Mouse (Mus musculus) heart, embryonic 10.5 days (tissue): ENCODE measurements at regions not wholly inside any gene's neighbourhood (a gene's known extent, or its start where the extent isn't known, plus 50 kb on each side); places are given as distances from the start of the nearest gene placed in this dataset.

Experiments
- DNase-seq: peaks from one replicate; pipeline ENCODE4 v3.0.0-alpha.2; 2017; ENCODE audit warnings: low spot score
- H3K27ac ChIP-seq: fragments of 300-500 bp; sonication (generic); 2 replicates; pipeline ENCODE4 v1.5.1; 2016; ENCODE audit warnings: mild to moderate bottlenecking
- H3K27me3 ChIP-seq: fragments of 300-500 bp; sonication (generic); 2 replicates; pipeline ENCODE4 v1.6.1; 2016; ENCODE audit warnings: mild to moderate bottlenecking; ENCODE audit not compliant: poor library complexity, insufficient read depth, severe bottlenecking
- H3K36me3 ChIP-seq: fragments of 300-500 bp; sonication (generic); 2 replicates; pipeline ENCODE4 v1.6.1; 2016; ENCODE audit warnings: mild to moderate bottlenecking, moderate library complexity
- H3K4me1 ChIP-seq: fragments of 300-500 bp; sonication (generic); 2 replicates; pipeline ENCODE4 v1.6.1; 2016; ENCODE audit warnings: mild to moderate bottlenecking
- H3K4me3 ChIP-seq: fragments of 300-500 bp; sonication (generic); 2 replicates; pipeline ENCODE4 v1.5.1; 2016; ENCODE audit warnings: mild to moderate bottlenecking, moderate library complexity
- H3K9me3 ChIP-seq: fragments of 300-500 bp; sonication (generic); 2 replicates; pipeline ENCODE4 v1.6.1; 2016; ENCODE audit warnings: mild to moderate bottlenecking, moderate library complexity
- WGBS: fragments of 180-500 bp; shearing (Covaris S2); methylation state at CpG from one replicate; pipeline ENCODE4 v1.1.7; 2016; 5-methylcytosine and 5-hydroxymethylcytosine counted together

GRCm38 (mm10) chr10:17330904-17331606, 392.0 kb upstream of the Cited2 start:
- 16% methylated on average over 6 of the region's 6 CpGs for WGBS
- no peaks in the 10 kb centered on the region for H3K36me3 ChIP-seq
- peak overlapping the region; percentile 86 for H3K27ac ChIP-seq
- peaks cover 38% of the 10 kb centered on the region for H3K4me1 ChIP-seq
- no peak for DNase-seq
- H3K27me3 ChIP-seq, result no peaks in the 10 kb centered on the region
- peak overlapping the region; percentile 56 for H3K4me3 ChIP-seq
- no peaks in the 10 kb centered on the region for H3K9me3 ChIP-seq

- no peaks in the 10 kb centered on the region for H3K36me3 ChIP-seq
- DNase-seq, result no peak
- H3K4me3 ChIP-seq, result peak overlapping the region; percentile 56
- H3K27ac ChIP-seq, result peak overlapping the region; percentile 86
- WGBS, result 0% methylated on average over 7 of the region's 7 CpGs
- H3K9me3 ChIP-seq, result no peaks in the 10 kb centered on the region
- H3K27me3 ChIP-seq, result no peaks in the 10 kb centered on the region
- peaks cover 38% of the 10 kb centered on the region for H3K4me1 ChIP-seq
Observed at GRCm38 (mm10) chr10:17331607-17332008, 391.4 kb upstream of the Cited2 start.

DNA sequence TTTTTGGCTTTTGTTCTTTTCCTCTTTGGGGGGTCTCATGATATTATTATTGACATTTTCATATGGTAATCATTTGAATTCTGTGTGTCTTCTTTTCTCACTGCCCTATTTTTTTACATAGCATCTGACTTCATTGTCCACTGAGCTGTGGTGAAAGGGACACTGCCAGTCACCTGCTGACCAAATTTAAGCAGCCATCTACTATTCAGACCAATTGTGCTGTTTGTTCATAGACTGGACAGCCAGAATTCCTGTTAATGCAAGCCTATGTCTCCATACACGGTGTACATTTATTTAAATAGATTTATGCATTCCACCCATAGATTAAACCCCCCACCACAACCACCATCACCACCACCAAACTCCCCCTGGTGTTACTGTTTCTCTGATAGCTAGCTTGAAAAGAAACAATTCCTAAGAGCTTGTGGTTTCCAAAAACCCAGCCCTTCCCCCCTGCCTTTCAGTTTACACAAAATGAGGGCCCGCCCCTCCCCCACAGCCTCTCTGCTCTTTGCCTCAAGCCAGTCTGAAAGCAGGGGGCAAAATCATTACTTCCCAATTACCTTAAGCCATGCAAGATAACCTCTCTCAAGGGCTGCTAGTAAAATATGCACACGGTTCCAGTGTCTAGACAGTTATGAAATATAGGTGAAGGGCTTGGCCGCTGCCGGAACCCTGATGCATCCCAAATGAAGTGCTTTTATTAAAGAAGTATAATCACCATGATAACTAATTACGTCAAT, 390.8 kb upstream of the Cited2 start:
- WGBS, result 57% methylated on average over 6 of the region's 6 CpGs
- Histone ChIP-seq H3K36me3 (no peaks in the 10 kb centered on the region), H3K4me1 (peaks cover 38% of the 10 kb centered on the region), H3K27me3 (no peaks in the 10 kb centered on the region), H3K4me3 (peak overlapping the region; percentile 56; the same call in 1 of the 2 replicates), H3K9me3 (no peaks in the 10 kb centered on the region), H3K27ac (peak overlapping the region; percentile 86)
- DNase-seq, result no peak

- H3K27me3 ChIP-seq, result no peaks in the 10 kb centered on the region
- peaks cover 38% of the 10 kb centered on the region for H3K4me1 ChIP-seq
- no peaks in the 10 kb centered on the region for H3K36me3 ChIP-seq
- no peaks in the 10 kb centered on the region for H3K9me3 ChIP-seq
- no peak for DNase-seq
- 50% methylated on average over 3 of the region's 3 CpGs for WGBS
- H3K27ac ChIP-seq, result peak overlapping the region; percentile 22; the same call in 1 of the 2 replicates
- H3K4me3 ChIP-seq, result no peak overlapping the region
Observed at GRCm38 (mm10) chr10:17332986-17333385, 390.0 kb upstream of the Cited2 start.

DNA sequence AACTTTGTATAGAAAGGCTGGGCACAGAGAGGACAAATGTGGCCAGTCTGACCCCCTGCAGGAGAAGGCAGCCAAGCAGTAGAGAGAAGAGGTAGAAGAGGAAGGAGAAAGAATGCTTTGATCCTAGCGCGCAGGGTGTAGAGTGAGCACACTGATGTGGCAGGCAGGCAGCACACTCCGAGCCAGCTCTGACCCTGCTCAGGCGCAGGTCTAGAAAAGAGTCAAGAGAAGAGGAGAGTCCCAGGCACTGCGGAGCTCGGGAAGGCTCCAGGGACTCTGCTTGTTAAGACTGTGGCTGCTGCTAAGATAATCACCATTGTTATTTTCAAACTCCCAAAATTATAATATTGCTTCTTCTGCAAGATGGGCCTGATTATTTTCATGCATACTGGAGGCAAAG, 389.3 kb upstream of the Cited2 start:
- Histone ChIP-seq H3K4me1 (peaks cover 38% of the 10 kb centered on the region), H3K36me3 (no peaks in the 10 kb centered on the region), H3K4me3 (no peak overlapping the region), H3K27ac (peak overlapping the region; percentile 62), H3K27me3 (no peaks in the 10 kb centered on the region), H3K9me3 (no peaks in the 10 kb centered on the region)
- 5% methylated on average over 6 of the region's 6 CpGs for WGBS
- DNase-seq, result no peak

- Histone ChIP-seq H3K9me3 (no peaks in the 10 kb centered on the region), H3K4me3 (no peak overlapping the region), H3K36me3 (no peaks in the 10 kb centered on the region), H3K4me1 (peaks cover 21% of the 10 kb centered on the region), H3K27me3 (no peaks in the 10 kb centered on the region), H3K27ac (no peak overlapping the region)
- WGBS, result 83% methylated on average over 2 of the region's 2 CpGs
- no peak for DNase-seq
Observed at GRCm38 (mm10) chr10:17337217-17337616, 385.8 kb upstream of the Cited2 start.

DNA sequence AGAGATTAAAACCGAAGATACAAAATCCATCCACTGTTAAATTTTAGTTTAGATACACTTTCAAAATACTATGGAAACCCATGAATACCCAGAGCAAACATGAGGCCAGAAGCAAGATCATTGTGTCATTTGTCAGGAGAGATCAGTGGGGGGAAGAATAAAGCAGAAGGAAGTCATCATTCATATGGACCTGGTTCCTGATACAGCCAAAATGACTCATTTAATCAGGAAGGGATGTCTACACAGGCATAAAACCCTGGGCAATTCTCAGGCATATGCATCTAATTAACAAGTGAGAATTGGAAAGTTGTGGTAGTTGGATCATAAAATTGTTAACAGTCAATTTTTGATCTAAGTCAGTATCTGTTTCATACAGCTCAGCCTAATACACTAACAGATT, 379.2 kb upstream of the Cited2 start:
- WGBS, result 96% methylated on average over 1 of the region's 1 CpGs
- Histone ChIP-seq H3K27ac (no peak overlapping the region), H3K9me3 (no peaks in the 10 kb centered on the region), H3K27me3 (no peaks in the 10 kb centered on the region), H3K4me1 (no peaks in the 10 kb centered on the region), H3K36me3 (no peaks in the 10 kb centered on the region), H3K4me3 (no peak overlapping the region)
- no peak for DNase-seq

DNA sequence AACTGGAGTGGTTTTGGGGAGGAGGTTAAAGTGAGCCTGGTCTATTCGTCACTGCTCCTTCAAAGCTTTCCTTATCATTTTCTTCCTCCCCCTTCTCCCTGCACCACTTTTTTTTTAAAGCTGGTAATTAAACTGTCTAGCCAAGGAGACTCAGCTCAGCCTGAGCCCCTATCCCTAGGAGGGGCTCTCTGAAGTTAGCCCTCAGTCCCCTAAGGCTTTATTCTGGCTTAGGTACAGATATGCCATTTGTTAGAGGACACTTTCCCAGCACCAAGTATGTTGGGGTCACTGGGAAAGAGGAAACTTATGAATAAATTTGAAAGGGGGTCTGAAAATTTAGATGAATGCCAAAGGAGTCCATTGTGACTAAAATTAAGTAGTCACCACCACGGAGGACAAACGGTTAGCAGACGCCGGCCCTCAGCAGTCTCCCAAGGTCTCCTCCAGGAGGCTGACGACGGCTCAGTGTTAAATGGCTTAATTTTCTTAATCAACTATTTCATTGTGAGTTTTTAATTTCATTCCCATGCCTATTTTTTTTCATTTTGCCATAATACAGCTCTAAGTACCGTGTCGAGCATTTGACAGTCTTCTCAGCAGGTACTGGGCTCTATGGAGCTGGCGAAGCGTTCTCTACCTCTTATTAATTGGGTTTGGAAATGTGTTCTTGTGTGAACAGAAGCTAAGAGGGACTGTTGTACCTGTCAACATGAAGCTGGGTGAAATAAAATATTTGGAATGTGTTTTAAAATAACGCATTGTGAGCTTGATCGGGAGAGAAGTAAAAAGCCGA, 370.6 kb upstream of the Cited2 start:
- no peaks in the 10 kb centered on the region for H3K36me3 ChIP-seq
- no peaks in the 10 kb centered on the region for H3K9me3 ChIP-seq
- H3K4me1 ChIP-seq, result 0 out of 2 replicates have a peak, but pooled peaks cover 8% of the 10 kb centered on the region
- DNase-seq, result no peak
- no peaks in the 10 kb centered on the region for H3K27me3 ChIP-seq
- WGBS, result 83% methylated on average over 14 of the region's 14 CpGs
- H3K27ac ChIP-seq, result no peak overlapping the region
- H3K4me3 ChIP-seq, result no peak overlapping the region

DNA sequence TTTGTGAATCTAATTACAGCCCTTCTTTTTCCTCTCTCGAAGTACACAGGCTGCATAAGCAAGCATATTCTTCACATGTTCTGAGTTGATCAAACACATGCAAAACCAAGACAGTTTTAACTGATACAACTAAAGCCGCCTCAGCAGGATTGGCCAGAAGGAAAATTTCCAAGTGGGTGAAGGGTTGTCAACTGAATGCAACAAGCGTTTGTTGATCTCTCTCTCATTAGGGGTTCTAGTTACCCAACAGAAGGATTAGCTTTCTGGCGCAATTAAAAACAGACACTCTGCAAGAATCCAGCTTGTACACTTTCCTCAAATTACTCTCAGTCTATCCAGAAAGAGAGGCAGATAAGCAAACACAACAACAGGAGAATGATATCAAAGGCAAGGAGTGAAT, 367.5 kb upstream of the Cited2 start:
- Histone ChIP-seq H3K27me3 (no peaks in the 10 kb centered on the region), H3K27ac (no peak overlapping the region), H3K36me3 (no peaks in the 10 kb centered on the region), H3K4me3 (no peak overlapping the region), H3K9me3 (no peaks in the 10 kb centered on the region), H3K4me1 (0 out of 2 replicates have a peak, but pooled peaks cover 4% of the 10 kb centered on the region)
- 45% methylated on average over 4 of the region's 4 CpGs for WGBS
- DNase-seq, result no peak

DNA sequence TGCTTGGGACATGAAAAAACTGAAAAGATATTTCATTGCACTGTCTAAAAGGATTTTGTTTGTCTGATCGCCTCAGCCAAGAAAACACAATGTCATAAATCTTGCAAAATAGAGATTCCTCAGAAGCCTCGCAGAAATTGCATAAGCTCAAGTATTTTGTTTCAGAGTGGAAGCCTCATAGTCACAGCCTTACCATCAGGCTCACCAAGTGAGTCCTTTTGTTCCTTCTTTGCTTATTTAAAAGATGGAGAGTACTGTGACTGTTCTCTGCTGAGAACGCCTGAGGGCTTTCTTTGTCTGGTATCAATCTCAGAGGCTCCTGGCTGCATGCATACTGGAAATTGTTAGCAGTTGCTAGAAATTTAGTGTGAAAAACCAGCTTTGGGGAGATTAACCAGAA, 367.0 kb upstream of the Cited2 start:
- Histone ChIP-seq H3K4me3 (no peak overlapping the region), H3K9me3 (no peaks in the 10 kb centered on the region), H3K27me3 (no peaks in the 10 kb centered on the region), H3K36me3 (no peaks in the 10 kb centered on the region), H3K27ac (no peak overlapping the region), H3K4me1 (0 out of 2 replicates have a peak, but pooled peaks cover 4% of the 10 kb centered on the region)
- 49% methylated on average over 3 of the region's 3 CpGs for whole genome bisulfite sequencing
- DNase-seq, result no peak

GRCm38 (mm10) chr10:17362643-17363042, 360.4 kb upstream of the Cited2 start:
- Histone ChIP-seq H3K36me3 (no peaks in the 10 kb centered on the region), H3K4me1 (peaks cover 16% of the 10 kb centered on the region; the same call in 1 of the 2 replicates), H3K9me3 (no peaks in the 10 kb centered on the region), H3K27me3 (no peaks in the 10 kb centered on the region), H3K27ac (no peak overlapping the region), H3K4me3 (no peak overlapping the region)
- WGBS, result 72% methylated on average over 3 of the region's 3 CpGs
- no peak for DNase-seq

- H3K27ac ChIP-seq, result peak overlapping the region; percentile 62
- H3K9me3 ChIP-seq, result no peaks in the 10 kb centered on the region
- H3K36me3 ChIP-seq, result no peaks in the 10 kb centered on the region
- H3K27me3 ChIP-seq, result no peaks in the 10 kb centered on the region
- no peak overlapping the region for H3K4me3 ChIP-seq
- peaks cover 16% of the 10 kb centered on the region; the same call in 1 of the 2 replicates for H3K4me1 ChIP-seq
- DNase-seq, result no peak
- 60% methylated on average over 3 of the region's 3 CpGs for WGBS
Observed at GRCm38 (mm10) chr10:17366042-17366740, 356.8 kb upstream of the Cited2 start.
